Mouse (Mus musculus) hindbrain, embryonic 16.5 days (tissue): ENCODE data around the gene Siglec1. TPM values are rescaled to one million over a fixed set of nuclear protein-coding genes. Genes with fewer than 3 reads are reported as not detected.
A peak's percentile ranks its signal among the peaks of the same experiment; 100 is the strongest.

Experiments used
- ATAC-seq: fragments of 200-750 bp; cut with Nextera tagmentation; 2 replicates; pipeline ENCODE4 v1.8.0; 2017; ENCODE audit warnings: moderate TSS enrichment, moderate library complexity
- H3K27ac ChIP-seq: fragments of 300-500 bp; sonication (generic); 2 replicates; pipeline ENCODE4 v1.5.1; 2014; ENCODE audit warnings: low read depth, mild to moderate bottlenecking, control low read depth, low read length, moderate library complexity
- H3K27me3 ChIP-seq: fragments of 300-500 bp; sonication (generic); replicated peaks from 2 replicates; pipeline ENCODE4 v1.6.1; 2014; ENCODE audit warnings: low read length; ENCODE audit not compliant: control insufficient read depth, insufficient read depth
- H3K36me3 ChIP-seq: fragments of 300-500 bp; sonication (generic); 2 replicates; pipeline ENCODE4 v1.6.1; 2014; ENCODE audit warnings: mild to moderate bottlenecking, low read length, moderate library complexity, mixed read lengths; ENCODE audit not compliant: control insufficient read depth, insufficient read depth
- H3K4me1 ChIP-seq: fragments of 300-500 bp; sonication (generic); 2 replicates; pipeline ENCODE4 v1.6.1; 2014; ENCODE audit warnings: low read depth, low read length; ENCODE audit not compliant: control insufficient read depth, insufficient read depth
- H3K4me2 ChIP-seq: fragments of 300-500 bp; sonication (generic); 2 replicates; pipeline ENCODE4 v1.6.1; 2014; ENCODE audit warnings: mild to moderate bottlenecking, low read length, control low read depth, moderate library complexity
- H3K4me3 ChIP-seq: fragments of 300-500 bp; sonication (generic); 2 replicates; pipeline ENCODE4 v1.5.1; 2014; ENCODE audit warnings: mild to moderate bottlenecking, low read length, control low read depth, moderate library complexity
- H3K9ac ChIP-seq: fragments of 300-500 bp; sonication (generic); 2 replicates; pipeline ENCODE4 v1.6.1; 2014; ENCODE audit warnings: low read depth, mild to moderate bottlenecking, control low read depth, low read length, moderate library complexity
- H3K9me3 ChIP-seq: fragments of 300-500 bp; sonication (generic); 2 replicates; pipeline ENCODE4 v1.6.1; 2014; ENCODE audit warnings: mild to moderate bottlenecking, low read length, moderate library complexity; ENCODE audit not compliant: control insufficient read depth
- WGBS: fragments of 180-500 bp; shearing (Covaris S2); extraction: QIAGEN DNeasy Blood & Tissue Kit; methylation state at CpG from one replicate; pipeline ENCODE4 v1.1.7; 2014; 5-methylcytosine and 5-hydroxymethylcytosine counted together
- polyA plus RNA-seq: library from polyadenylated mRNA; unstranded; fragments of >200 nt; fragmentation: Nextera tagmentation; extraction: Ambion mirVana; gene quantifications from 2 replicates; pipeline ENCODE4 v1.2.1, GENCODE M21; 2015

Gene Siglec1
- polyA plus RNA-seq, 1 experiment from 2014 or later, result 0.15 TPM

DNA sequence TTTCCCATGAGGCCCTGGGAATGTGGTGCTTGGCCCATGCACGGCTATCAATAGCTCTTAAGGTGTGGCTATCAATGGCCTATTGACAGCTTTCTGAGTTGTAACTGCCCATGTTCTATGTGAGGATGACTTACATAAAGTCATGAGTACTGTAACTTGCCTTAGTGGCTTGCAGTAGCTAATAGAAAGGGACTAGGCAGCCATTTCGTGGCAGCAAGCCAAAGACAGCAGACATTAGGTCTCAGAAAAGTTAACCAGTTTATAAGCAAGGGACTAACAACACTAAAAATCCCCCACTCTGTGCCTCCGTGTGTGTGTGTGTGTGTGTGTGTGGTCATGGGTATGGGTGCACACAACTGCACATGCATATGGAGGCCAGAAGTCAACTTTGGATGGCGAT, 2.4 kb downstream of the Siglec1 start:
- no peak overlapping the region for H3K27ac ChIP-seq
- no peaks in the 10 kb centered on the region for H3K4me1 ChIP-seq
- no peaks in the 10 kb centered on the region for H3K9me3 ChIP-seq

DNA sequence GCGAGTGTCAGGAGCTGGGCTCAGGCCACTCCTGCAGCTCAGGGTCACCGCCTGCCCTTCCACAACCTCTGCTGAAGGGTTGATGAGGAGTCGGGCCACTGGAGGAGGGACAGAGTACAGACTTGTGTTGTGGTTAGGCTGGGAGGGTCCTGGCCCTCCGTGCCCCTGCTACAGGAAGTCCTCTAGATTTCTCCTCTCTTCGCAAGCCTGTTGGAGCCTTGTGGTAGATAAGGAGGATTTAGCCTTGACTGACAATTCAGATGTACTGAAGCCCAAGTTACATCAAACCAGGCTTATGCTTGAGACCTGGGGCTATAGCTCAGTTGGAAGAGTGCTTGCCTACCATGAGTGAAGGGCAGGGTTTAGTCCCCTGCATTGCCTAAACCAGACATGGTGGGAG, 6.1 kb downstream of the Siglec1 start:
- Histone ChIP-seq H3K27me3 (no peaks in the 10 kb centered on the region), H3K4me2 (no peak overlapping the region), H3K27ac (no peak overlapping the region), H3K4me1 (no peaks in the 10 kb centered on the region), H3K36me3 (no peaks in the 10 kb centered on the region), H3K4me3 (no peak overlapping the region), H3K9me3 (no peaks in the 10 kb centered on the region), H3K9ac (no peak overlapping the region)
- no peak for ATAC-seq
- 90% methylated on average over 5 of the region's 5 CpGs for WGBS

More for the DNA sequence above, 2.4 kb downstream of the Siglec1 start:
- 92% methylated on average over 4 of the region's 4 CpGs for WGBS
- Histone ChIP-seq H3K36me3 (no peaks in the 10 kb centered on the region), H3K4me2 (no peak overlapping the region), H3K27me3 (no peaks in the 10 kb centered on the region), H3K9ac (no peak overlapping the region), H3K4me3 (no peak overlapping the region)
- no peak for ATAC-seq

DNA sequence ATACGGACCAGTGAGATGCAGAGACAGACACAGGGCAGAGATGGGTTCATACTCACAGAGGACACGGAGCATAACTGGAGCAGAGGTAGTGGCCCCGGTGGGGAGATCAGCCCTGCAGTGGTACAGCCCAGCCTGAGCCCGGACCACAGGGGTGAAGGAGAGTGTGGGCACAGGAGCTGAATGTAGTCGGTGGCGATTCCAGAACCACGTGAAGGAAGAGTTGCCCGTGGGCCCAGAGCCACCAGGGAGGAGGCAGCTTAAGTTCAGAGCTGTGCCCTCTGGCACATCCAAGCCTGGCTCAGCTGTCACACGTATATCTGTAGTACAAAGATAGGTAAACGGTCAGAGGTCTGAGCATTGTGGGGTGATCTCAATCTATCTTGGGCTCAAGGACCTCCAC, 14.0 kb downstream of the Siglec1 start:
- no peaks in the 10 kb centered on the region for H3K36me3 ChIP-seq
- WGBS, result 87% methylated on average over 10 of the region's 10 CpGs
- H3K9me3 ChIP-seq, result no peaks in the 10 kb centered on the region
- H3K27ac ChIP-seq, result no peak overlapping the region
- 0 out of 2 replicates have a peak, but pooled peaks cover 2% of the 10 kb centered on the region for H3K27me3 ChIP-seq
- no peaks in the 10 kb centered on the region for H3K4me1 ChIP-seq
- no peak overlapping the region for H3K4me3 ChIP-seq
- H3K9ac ChIP-seq, result no peak overlapping the region
- ATAC-seq, result no peak
- H3K4me2 ChIP-seq, result no peak overlapping the region

DNA sequence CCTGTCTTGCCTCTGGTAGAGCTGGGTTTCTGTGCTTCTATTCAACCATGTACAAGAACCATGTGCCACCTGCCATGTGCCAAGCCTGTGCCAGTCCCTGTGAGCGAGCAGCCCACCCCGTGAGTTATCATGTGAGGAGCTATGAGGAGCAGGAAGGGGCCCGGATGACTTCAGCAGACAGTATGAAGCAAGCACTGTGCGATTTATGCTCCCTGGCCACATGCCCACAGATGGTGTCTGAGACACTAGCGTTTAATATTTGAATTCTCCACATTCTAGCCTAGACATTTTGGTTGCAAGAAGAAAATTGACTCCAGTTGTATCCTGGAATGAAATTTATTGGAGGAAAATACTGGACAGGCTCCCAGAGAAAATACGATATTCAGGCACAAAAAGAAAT, 19.1 kb downstream of the Siglec1 start:
- 65% methylated on average over 6 of the region's 6 CpGs for WGBS
- no peak overlapping the region for H3K27ac ChIP-seq
- no peak overlapping the region for H3K4me2 ChIP-seq
- no peak overlapping the region for H3K4me3 ChIP-seq
- ATAC-seq, result no peak
- H3K27me3 ChIP-seq, result peaks cover 6% of the 10 kb centered on the region
- H3K36me3 ChIP-seq, result no peaks in the 10 kb centered on the region
- no peak overlapping the region for H3K9ac ChIP-seq
- H3K4me1 ChIP-seq, result peaks cover 3% of the 10 kb centered on the region; the same call in 1 of the 2 replicates
- no peaks in the 10 kb centered on the region for H3K9me3 ChIP-seq

DNA sequence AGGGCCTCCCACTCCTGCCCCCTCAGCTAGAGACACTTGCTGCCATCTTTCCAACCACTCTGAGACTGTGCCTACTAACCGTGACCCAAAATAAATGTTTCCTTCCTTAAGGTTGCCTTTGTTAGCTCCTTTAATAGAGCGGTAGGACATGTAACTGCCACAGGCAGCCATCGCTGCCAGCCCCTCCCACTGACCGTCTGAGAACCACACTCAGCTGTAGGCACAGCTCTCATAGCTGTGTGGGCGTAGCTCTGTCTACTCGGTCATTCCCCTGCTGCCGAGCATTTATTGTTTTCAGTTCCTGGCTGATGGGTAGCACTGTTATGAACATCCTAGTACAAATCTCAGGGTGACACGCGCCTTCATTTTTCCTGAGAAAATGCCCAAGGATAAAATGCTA, 20.2 kb downstream of the Siglec1 start:
- no peak for ATAC-seq
- 72% methylated on average over 9 of the region's 9 CpGs for WGBS
- Histone ChIP-seq H3K4me3 (no peak overlapping the region), H3K9ac (no peak overlapping the region), H3K36me3 (no peaks in the 10 kb centered on the region), H3K4me2 (no peak overlapping the region), H3K27me3 (peaks cover 8% of the 10 kb centered on the region), H3K4me1 (peaks cover 3% of the 10 kb centered on the region; the same call in 1 of the 2 replicates), H3K27ac (no peak overlapping the region), H3K9me3 (no peaks in the 10 kb centered on the region)

DNA sequence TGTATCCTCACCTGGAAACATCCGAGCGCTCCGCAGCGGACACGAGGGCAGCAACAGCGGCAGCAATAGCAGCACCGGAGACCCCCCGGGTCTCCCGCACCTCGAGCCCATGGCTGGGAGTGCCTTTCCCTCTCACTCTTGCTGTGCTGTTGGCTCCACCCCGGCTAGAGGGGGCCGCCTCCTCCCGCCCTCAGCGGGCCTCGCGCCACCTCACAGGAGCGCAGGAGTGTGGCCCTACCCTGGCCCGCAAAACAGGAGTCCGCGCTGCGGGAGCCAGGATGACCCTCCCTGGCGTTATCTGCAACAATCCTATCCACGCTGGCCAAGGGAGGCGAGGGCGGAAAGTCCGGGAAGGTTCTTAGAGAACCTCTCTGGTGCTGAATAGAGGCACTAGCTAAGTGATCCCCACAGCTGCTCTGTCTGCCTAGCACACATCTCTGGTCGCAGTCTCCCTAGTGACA, 23.1 kb downstream of the Siglec1 start, which contains the start of gene Adam33:
Adam33 (minus strand) TSS at position 411 of the 461 bp plus-strand sequence.
- peaks cover 7% of the 10 kb centered on the region for H3K27me3 ChIP-seq
- peaks cover 3% of the 10 kb centered on the region; the same call in 1 of the 2 replicates for H3K4me1 ChIP-seq
- peak within 1 kb of the TSS; percentile 51 for H3K4me2 ChIP-seq
- H3K9ac ChIP-seq, result peak within 1 kb of the TSS; percentile 15
- no peak for ATAC-seq
- H3K27ac ChIP-seq, result no peak within 1 kb of the TSS
- WGBS, result 2% methylated on average over 21 of the region's 27 CpGs
- peak within 1 kb of the TSS; percentile 31 for H3K4me3 ChIP-seq
- no peaks in the 10 kb centered on the region for H3K36me3 ChIP-seq
- H3K9me3 ChIP-seq, result no peaks in the 10 kb centered on the region

DNA sequence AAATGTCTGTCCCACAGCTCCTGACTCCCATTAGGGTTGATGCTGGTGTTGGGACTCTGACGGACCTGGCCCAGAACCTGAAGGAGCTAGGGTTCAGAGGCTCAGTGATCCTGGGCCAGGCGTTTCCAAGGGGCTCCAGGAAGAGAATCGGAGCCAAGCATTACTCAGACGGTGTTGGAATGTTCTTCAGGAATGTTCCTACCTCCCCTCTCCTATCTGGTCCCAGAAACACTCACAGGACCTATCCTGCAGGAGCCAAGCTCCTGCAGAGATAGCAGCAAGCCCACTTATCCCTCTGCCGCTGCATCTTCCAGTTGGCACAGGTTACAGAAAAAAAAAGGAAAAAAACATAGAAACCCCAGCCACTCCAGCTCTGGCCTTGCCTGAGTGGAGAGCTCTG, 25.0 kb downstream of the Siglec1 start:
- 70% methylated on average over 5 of the region's 5 CpGs for WGBS
- H3K27me3 ChIP-seq, result peaks cover 7% of the 10 kb centered on the region
- no peak for ATAC-seq

DNA sequence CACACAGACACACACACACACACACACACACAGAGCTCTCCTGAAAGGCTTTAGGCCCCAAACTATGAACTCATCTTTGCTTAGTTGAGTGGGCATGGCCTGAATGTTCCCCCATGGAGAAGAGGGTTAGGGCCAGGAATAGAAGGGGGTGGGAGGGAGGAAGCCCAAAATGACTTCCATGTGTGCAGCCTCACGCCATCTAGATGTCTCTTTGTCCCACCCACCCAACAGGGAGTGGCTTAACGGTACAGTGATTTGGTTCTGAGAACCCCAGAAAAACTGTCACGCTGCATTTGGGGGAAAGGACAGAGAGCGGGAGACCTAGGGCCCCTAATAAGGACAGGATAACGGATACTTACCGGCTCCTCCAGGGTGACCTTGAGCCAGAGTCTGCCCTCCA, 25.8 kb downstream of the Siglec1 start:
- Histone ChIP-seq H3K9me3 (no peaks in the 10 kb centered on the region), H3K4me1 (peaks cover 6% of the 10 kb centered on the region), H3K27ac (no peak overlapping the region), H3K36me3 (no peaks in the 10 kb centered on the region), H3K9ac (no peak overlapping the region), H3K27me3 (peaks cover 11% of the 10 kb centered on the region), H3K4me3 (no peak overlapping the region), H3K4me2 (no peak overlapping the region)
- no peak for ATAC-seq
- WGBS, result 61% methylated on average over 6 of the region's 6 CpGs

More for the DNA sequence above, 25.0 kb downstream of the Siglec1 start:
- Histone ChIP-seq H3K4me1 (peaks cover 3% of the 10 kb centered on the region; the same call in 1 of the 2 replicates), H3K4me3 (no peak overlapping the region), H3K9me3 (no peaks in the 10 kb centered on the region), H3K9ac (no peak overlapping the region), H3K4me2 (no peak overlapping the region), H3K36me3 (no peaks in the 10 kb centered on the region), H3K27ac (no peak overlapping the region)

DNA sequence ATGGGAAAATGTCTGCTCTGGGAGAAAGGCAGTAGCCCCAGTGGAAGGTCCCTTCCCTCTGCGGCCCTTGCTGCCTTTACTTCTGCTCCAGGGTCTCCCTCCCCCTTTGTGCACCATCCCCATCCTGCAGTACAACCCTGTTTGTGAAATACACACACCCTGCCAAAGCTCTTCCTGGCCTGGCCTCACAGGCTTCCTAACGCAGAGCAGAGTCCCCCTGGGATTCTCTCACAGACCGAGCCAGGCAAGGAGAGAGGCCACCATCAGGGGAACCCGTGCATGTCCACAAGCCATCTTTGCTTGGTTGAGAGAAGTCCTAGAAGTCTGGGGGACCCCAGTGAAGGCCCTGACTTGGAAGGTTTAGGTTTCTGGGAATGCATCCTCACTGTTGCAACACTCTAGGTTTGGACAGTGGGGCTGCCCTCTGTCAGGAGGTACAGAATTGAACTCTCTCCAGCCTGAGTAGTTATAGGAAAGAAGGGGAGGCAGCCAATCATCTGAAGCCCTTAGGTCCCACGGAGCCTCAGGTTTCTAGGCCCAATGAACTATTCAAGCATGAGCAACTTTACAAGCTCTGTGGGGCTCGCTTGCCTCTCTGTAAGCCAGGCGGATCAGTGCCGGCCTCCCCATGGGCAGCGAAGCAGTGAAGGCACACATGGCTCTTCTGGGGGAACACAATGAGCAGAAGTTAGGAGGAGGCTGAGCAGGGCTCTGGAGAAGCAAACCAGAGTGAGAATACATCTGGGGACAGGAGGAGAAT, 26.6 kb downstream of the Siglec1 start:
- WGBS, result 60% methylated on average over 9 of the region's 9 CpGs
- no peak overlapping the region for H3K9ac ChIP-seq
- no peak overlapping the region for H3K27ac ChIP-seq
- peaks cover 19% of the 10 kb centered on the region for H3K27me3 ChIP-seq
- no peak overlapping the region for H3K4me2 ChIP-seq
- H3K4me3 ChIP-seq, result no peak overlapping the region
- no peak for ATAC-seq
- no peaks in the 10 kb centered on the region for H3K36me3 ChIP-seq
- no peaks in the 10 kb centered on the region for H3K9me3 ChIP-seq
- peaks cover 10% of the 10 kb centered on the region for H3K4me1 ChIP-seq
